Mouse (Mus musculus) olfactory bulb, adult 2 months (tissue): ENCODE data around the gene Pck2.

Experiments used
- CTCF ChIP-seq: fragments of 200-500 bp; IDR thresholded peaks from 2 replicates; pipeline ENCODE4 v1.5.1; 2012; ENCODE audit warnings: low read depth, mild to moderate bottlenecking, low read length, moderate library complexity; ENCODE audit not compliant: insufficient read depth
- POLR2A ChIP-seq: fragments of 200-500 bp; IDR thresholded peaks from 2 replicates; pipeline ENCODE4 v1.6.1; 2012; ENCODE audit warnings: mild to moderate bottlenecking, low read depth, low read length, moderate library complexity; ENCODE audit not compliant: insufficient read depth

GRCm38 (mm10) chr14:55586149-55586548 is 46.1 kb downstream of the Pck2 start:
- TF ChIP-seq CTCF (no peak), POLR2A (no peak)
